ENCODE assay signal across 8 mouse cellular contexts in the genomic region with DNA sequence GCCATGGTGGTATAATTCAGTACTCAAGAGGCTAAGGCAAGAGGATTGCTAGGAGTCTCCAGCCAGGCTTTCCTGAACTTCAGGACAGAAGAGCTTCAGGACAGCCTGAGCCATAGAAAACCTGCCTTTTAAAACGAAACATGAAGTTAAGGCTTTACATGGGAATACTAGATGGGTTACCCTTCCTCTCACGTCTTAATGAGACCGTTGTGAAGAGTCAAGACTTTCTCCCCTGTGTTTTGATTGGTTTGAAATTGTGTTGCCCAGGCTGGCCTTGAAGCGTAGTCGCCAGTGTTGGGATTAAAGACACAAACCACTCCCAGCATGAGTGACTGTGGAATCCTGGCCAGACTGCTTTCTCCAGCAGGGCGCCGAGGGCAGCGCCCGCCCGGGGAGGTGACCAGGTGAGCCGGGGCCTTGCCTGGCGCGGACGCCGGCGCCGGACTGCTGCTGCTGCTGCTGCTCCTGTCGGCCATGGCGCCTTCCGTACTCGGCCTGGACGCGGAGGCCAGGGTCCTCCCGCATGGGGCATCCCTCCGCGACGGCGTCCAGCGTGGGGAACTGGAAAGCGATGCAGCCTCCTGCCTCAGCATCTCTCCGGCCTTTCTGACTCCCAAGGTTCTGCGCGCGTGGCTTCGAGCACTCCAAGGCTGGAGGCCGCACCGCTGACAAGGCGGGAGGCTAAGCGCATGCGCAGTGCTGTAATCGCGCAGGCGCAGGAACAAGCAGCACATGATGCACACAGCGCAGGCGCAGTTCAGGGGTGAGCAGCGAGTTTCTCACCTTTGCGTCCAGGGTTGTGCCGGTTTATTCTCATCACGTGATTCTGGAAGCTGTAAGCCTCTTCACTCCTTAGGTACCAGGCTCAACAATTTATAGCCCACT. TPM values are rescaled to one million over a fixed set of nuclear protein-coding genes. Genes with fewer than 3 reads are reported as not detected.
A peak's percentile ranks its signal among the peaks of the same experiment; 100 is the strongest.
DNase-seq lines count a peak whose midpoint lies in the region; ATAC-seq lines count a peak whose summit lies in the region.
"Had no signal": no experiment of that assay in that cellular context is flagged by ENCODE, and none has a peak within 500 bp of the region (broad histone marks: within the 10 kb centered on the region; RNA-seq: fewer than 3 reads in every experiment).

No protein-coding gene starts in this region.

- H3K36me3 ChIP-seq in hindbrain, embryonic 10.5 days = peaks cover 75% of the 10 kb centered on the region
- H3K36me3 ChIP-seq in liver, embryonic 16.5 days (ENCODE audit: control insufficient read depth, insufficient read depth) = peaks cover 70% of the 10 kb centered on the region

- no peak overlapping the region for H3K27ac ChIP-seq in hindbrain, embryonic 10.5 days
- H3K27ac ChIP-seq in liver, embryonic 16.5 days (ENCODE audit: low read length) = no peak overlapping the region
- H3K27ac ChIP-seq: layer of hippocampus, adult 2 months had no signal

- 85% methylated on average over 49 of the region's 49 CpGs for WGBS in hindbrain, embryonic 10.5 days
- WGBS in liver, embryonic 16.5 days (ENCODE audit: insufficient replicate concordance) = 86% methylated on average over 49 of the region's 49 CpGs

- ATAC-seq in liver, embryonic 16.5 days (ENCODE audit: low read depth) = peak; percentile 7; the same call in 1 of the 2 replicates

- no peaks in the 10 kb centered on the region for H3K9me3 ChIP-seq in hindbrain, embryonic 10.5 days
- no peaks in the 10 kb centered on the region for H3K9me3 ChIP-seq in liver, embryonic 16.5 days (replicated peaks; ENCODE audit: control insufficient read depth, low read length)

- no peak overlapping the region for H3K4me2 ChIP-seq in liver, embryonic 16.5 days (ENCODE audit: low read depth, low read length)

- H3K9ac ChIP-seq in liver, embryonic 16.5 days (ENCODE audit: low read depth, low read length) = no peak overlapping the region

- H3K27me3 ChIP-seq in hindbrain, embryonic 10.5 days (ENCODE audit: insufficient read depth, poor library complexity, severe bottlenecking) = no peaks in the 10 kb centered on the region
- no peaks in the 10 kb centered on the region for H3K27me3 ChIP-seq in liver, embryonic 16.5 days (ENCODE audit: control insufficient read depth, insufficient read depth, low read depth, low read length)

- peak; percentile 22 for DNase-seq in thymus, postnatal 4 days
- no peak for DNase-seq in thymus, postnatal 14 days
- DNase-seq in hindbrain, embryonic 10.5 days (ENCODE audit: low spot score) = peak; percentile 27
- DNase-seq in right cerebral cortex, postnatal 25 days = no peak
- DNase-seq in lung, postnatal 36 days = no peak
- DNase-seq in layer of hippocampus, adult 18-20 months (ENCODE audit: low spot score in 2 of 2) = no peak

- H3K4me1 ChIP-seq in hindbrain, embryonic 10.5 days (replicated peaks) = peaks cover 22% of the 10 kb centered on the region
- H3K4me1 ChIP-seq in liver, embryonic 16.5 days (ENCODE audit: control insufficient read depth, low read depth, low read length) = peaks cover 32% of the 10 kb centered on the region

- H3K4me3 ChIP-seq in hindbrain, embryonic 10.5 days = no peak overlapping the region
- H3K4me3 ChIP-seq in liver, embryonic 16.5 days (ENCODE audit: low read depth, low read length) = no peak overlapping the region
- H3K4me3 ChIP-seq: layer of hippocampus, adult 2 months had no signal

RNA-seq across cellular contexts. Expression of a gene that starts 0.4 kb away (rescaled TPM):
- 0.09 and 0.10 TPM in 2 replicates for polyA plus RNA-seq in hindbrain, embryonic 10.5 days (2016; fragmentation: Nextera tagmentation; extraction: Ambion mirVana)
- polyA plus RNA-seq in liver, embryonic 16.5 days (2015; fragmentation: Nextera tagmentation; extraction: Ambion mirVana) = 0.04 TPM in 1 of 2 replicates, not detected in the other
- total RNA-seq in layer of hippocampus, adult 18-20 months (2021) = under 1 TPM; 0.10 to 0.30 TPM

RNA-seq across cellular contexts. Expression of a gene that starts 7.3 kb away (rescaled TPM):
- 31.3 and 44.6 TPM in 2 replicates for polyA plus RNA-seq in hindbrain, embryonic 10.5 days (2016; fragmentation: Nextera tagmentation; extraction: Ambion mirVana)
- polyA plus RNA-seq in liver, embryonic 16.5 days (2015; fragmentation: Nextera tagmentation; extraction: Ambion mirVana) = 29.1 and 35.8 TPM in 2 replicates
- 10 to 100 TPM; 69.4 to 71.1 TPM for total RNA-seq in layer of hippocampus, adult 18-20 months (2021)

RNA-seq across cellular contexts. Expression of a gene that starts 38.9 kb away (rescaled TPM):
- 43.1 and 51.4 TPM in 2 replicates for polyA plus RNA-seq in hindbrain, embryonic 10.5 days (2016; fragmentation: Nextera tagmentation; extraction: Ambion mirVana)
- 133 and 157 TPM in 2 replicates for polyA plus RNA-seq in liver, embryonic 16.5 days (2015; fragmentation: Nextera tagmentation; extraction: Ambion mirVana)
- 10 to 100 TPM; 51.1 to 56.1 TPM for total RNA-seq in layer of hippocampus, adult 18-20 months (2021)

Comparison
In these comparisons a context has a peak if more than half of its experiments do, and no peak if none do; other contexts are left out.
1. DNase-seq: peak in thymus, postnatal 4 days (single experiment) and hindbrain, embryonic 10.5 days (single experiment); none in thymus, postnatal 14 days (single experiment), right cerebral cortex, postnatal 25 days (single experiment), lung, postnatal 36 days (single experiment) and layer of hippocampus, adult 18-20 months (0 of 2).